Mouse (Mus musculus) erythroblast, embryonic 14.5 days (primary cell): Measurements from ENCODE around the gene Crebzf. TPM values are rescaled to one million over a fixed set of nuclear protein-coding genes. Genes with fewer than 3 reads are reported as not detected.
A peak's percentile ranks its signal among the peaks of the same experiment; 100 is the strongest.

Experiments used
- H3K27me3 ChIP-seq: 2 replicates; pipeline ENCODE4 v1.6.1; 2012; ENCODE audit warnings: inconsistent platforms; ENCODE audit not compliant: control insufficient read depth
- H3K36me3 ChIP-seq: 2 replicates; pipeline ENCODE4 v1.6.1; 2012; ENCODE audit warnings: mild to moderate bottlenecking, inconsistent platforms; ENCODE audit not compliant: control insufficient read depth
- H3K4me1 ChIP-seq: 2 replicates; pipeline ENCODE4 v1.6.1; 2012; ENCODE audit warnings: inconsistent platforms; ENCODE audit not compliant: control insufficient read depth
- H3K4me3 ChIP-seq: replicated peaks from 2 replicates; pipeline ENCODE3; 2012; ENCODE audit warnings: moderate library complexity, mild to moderate bottlenecking, inconsistent platforms
- H3K9me3 ChIP-seq: 2 replicates; pipeline ENCODE4 v1.6.1; 2012; ENCODE audit warnings: low read length, inconsistent platforms, mixed read lengths; ENCODE audit not compliant: control insufficient read depth
- GATA1 ChIP-seq: IDR thresholded peaks from 2 replicates; pipeline ENCODE4 v1.6.1; 2012; ENCODE audit warnings: low read length, inconsistent platforms, mixed read lengths
- TAL1 ChIP-seq: IDR thresholded peaks from 3 replicates; pipeline ENCODE4 v1.6.1; 2012; ENCODE audit warnings: low read length, inconsistent platforms, mixed read lengths
- polyA plus RNA-seq: library from polyadenylated mRNA; stranded (reverse); fragments of >175 nt; gene quantifications from 2 replicates; pipeline ENCODE4 v1.2.3, GENCODE M21; 2012

Crebzf gene
- polyA plus RNA-seq, 1 experiment: 3.1 TPM

DNA sequence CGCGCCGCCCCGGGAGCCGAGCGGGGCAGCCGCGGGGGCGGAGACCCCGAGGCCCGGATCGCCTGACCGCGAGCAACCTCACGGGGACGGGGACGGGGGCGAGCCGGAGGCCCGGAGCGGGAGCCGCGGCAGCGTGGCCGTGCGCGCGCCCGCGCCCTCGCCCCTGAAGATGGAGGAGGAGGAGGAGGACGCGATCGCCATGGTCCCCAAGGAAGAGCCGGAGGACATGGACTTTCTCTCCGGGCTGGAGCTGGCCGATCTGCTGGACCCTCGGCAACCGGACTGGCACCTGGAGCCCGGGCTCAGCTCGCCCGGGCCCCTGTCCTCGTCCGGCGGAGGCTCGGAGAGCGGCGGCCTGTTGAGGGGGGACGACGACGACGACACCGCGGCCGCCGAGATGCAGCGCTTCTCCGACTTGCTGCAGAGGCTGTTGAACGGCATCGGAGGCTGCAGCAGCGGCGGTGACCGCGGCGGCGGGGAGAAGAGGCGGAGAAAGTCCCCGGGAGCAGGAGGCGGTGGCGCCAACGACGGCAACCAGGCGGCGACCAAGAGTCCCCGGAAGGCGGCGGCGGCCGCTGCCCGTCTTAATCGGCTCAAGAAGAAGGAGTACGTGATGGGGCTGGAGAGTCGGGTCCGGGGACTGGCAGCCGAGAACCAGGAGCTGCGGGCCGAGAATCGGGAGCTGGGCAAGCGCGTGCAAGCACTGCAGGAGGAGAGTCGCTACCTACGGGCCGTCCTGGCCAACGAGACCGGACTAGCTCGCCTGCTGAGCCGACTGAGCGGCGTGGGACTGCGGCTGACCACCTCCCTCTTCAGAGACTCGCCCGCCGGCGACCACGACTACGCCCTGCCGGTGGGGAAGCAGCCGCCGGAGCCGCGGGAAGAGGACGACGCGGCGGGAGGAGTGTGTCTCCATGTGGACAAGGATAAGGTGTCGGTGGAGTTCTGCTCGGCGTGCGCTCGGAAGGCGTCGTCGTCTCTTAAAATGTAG lies 867 bp downstream of the Crebzf start:
- TF ChIP-seq TAL1 (no peak), GATA1 (no peak)
- Histone ChIP-seq H3K36me3 (peaks cover 33% of the 10 kb centered on the region), H3K4me1 (peaks cover 16% of the 10 kb centered on the region), H3K27me3 (no peaks in the 10 kb centered on the region), H3K4me3 (peak overlapping the region; percentile 99), H3K9me3 (no peaks in the 10 kb centered on the region)

DNA sequence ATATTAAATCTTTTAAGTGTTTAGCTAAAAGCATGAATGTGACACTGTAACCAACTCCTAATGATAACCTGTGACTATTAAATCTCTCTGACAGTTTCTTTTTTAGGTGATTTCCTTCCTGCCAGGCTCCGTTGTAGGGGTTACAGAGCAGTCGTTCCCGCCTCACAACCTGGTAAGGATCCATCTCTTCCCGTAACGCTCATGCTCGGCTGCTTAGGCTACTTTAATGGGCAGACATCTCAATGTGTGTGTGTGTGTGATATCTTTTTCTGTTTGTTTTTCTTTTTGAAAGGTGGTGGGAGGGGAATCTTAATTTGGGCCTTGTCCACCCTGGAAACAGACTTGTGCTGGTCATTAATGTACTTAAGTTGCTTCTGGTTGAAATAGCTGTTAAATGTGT lies 1.7 kb downstream of the Crebzf start:
- no peaks in the 10 kb centered on the region for H3K9me3 ChIP-seq
- peak overlapping the region; percentile 99 for H3K4me3 ChIP-seq
- no peaks in the 10 kb centered on the region for H3K27me3 ChIP-seq
- no peak for TF ChIP-seq GATA1
- no peak for TF ChIP-seq TAL1
- peaks cover 41% of the 10 kb centered on the region for H3K36me3 ChIP-seq
- H3K4me1 ChIP-seq: peaks cover 16% of the 10 kb centered on the region

DNA sequence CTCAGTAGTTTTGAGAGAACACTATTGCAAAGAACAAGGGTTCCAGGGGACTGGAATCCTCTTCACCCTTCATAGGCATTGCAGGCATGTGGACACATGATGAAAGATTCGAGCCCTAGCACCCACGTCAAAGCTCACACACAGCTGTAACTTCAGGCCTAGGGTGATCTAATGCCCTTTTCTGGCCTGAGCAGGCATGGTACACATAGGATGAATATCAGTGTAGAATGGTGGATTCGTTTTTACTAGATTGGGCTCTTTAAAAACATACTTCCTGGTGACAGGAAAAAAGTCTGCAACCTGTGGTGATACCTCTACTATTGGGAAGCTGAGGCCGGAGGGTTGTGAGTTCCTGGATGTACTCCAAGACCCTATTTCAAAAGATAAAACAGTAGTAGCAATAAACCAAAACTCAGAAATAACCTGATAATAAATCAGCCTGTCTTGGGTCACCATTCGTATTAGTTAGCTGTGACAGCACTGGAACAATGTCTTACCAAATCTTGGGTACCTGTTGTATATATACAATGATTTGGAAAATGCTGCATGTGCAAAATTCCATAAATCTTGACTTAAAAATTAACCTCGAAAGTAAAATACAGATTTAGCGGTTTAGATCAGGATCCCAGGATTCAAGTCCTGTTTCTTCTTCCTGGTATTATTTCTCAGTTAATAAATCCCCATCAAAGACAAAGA lies 13.8 kb downstream of the Crebzf start:
- TF ChIP-seq TAL1: no peak
- TF ChIP-seq GATA1: no peak
- Histone ChIP-seq H3K4me3 (peak overlapping the region; percentile 82), H3K9me3 (no peaks in the 10 kb centered on the region), H3K27me3 (peaks cover 7% of the 10 kb centered on the region; the same call in 1 of the 2 replicates), H3K4me1 (peaks cover 36% of the 10 kb centered on the region), H3K36me3 (peaks cover 39% of the 10 kb centered on the region)

GRCm38 (mm10) chr7:90456845-90457468 lies 14.4 kb downstream of the Crebzf start, which contains the start of gene Tmem126a:
Gene Tmem126a, minus strand, starts transcription at chr7:90457229.
- TF ChIP-seq TAL1 (no peak), GATA1 (no peak)
- Histone ChIP-seq H3K9me3 (no peaks in the 10 kb centered on the region), H3K27me3 (peaks cover 7% of the 10 kb centered on the region; the same call in 1 of the 2 replicates), H3K4me1 (peaks cover 38% of the 10 kb centered on the region), H3K36me3 (peaks cover 32% of the 10 kb centered on the region), H3K4me3 (peak within 1 kb of the TSS; percentile 82)

DNA sequence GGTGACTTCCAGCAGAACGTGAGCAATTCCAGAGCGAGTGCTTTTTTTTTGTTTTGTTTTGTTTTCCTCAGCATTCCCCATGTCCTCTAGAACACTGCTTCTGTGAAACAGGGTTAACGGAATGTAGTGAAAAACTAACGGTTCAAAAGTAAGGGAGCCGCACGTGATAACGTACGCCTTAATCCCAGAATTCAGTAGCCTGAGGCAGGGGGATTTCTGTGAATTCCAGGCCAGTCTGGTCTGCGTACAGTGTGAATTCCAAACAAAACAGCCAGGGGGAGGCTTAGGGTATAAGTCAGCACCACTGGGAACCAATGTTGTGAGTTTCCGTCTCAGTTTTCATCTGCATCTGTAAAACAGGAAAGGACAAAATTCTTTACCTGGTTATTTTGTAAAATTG lies 15.0 kb downstream of the Crebzf start:
- Histone ChIP-seq H3K27me3 (peaks cover 7% of the 10 kb centered on the region; the same call in 1 of the 2 replicates), H3K4me3 (peak overlapping the region; percentile 82), H3K9me3 (no peaks in the 10 kb centered on the region), H3K36me3 (peaks cover 27% of the 10 kb centered on the region), H3K4me1 (peaks cover 38% of the 10 kb centered on the region)
- TF ChIP-seq GATA1 (no peak), TAL1 (no peak)

GRCm38 (mm10) chr7:90460330-90460729 lies 17.8 kb downstream of the Crebzf start:
- TF ChIP-seq TAL1 (no peak), GATA1 (no peak)
- Histone ChIP-seq H3K4me3 (no peak overlapping the region), H3K4me1 (peaks cover 36% of the 10 kb centered on the region)

GRCm38 (mm10) chr7:90460930-90461329 lies 18.4 kb downstream of the Crebzf start:
- no peak for TF ChIP-seq TAL1
- no peak for TF ChIP-seq GATA1
- peaks cover 33% of the 10 kb centered on the region for H3K4me1 ChIP-seq
- no peaks in the 10 kb centered on the region for H3K36me3 ChIP-seq
- H3K4me3 ChIP-seq: no peak overlapping the region
- peaks cover 7% of the 10 kb centered on the region; the same call in 1 of the 2 replicates for H3K27me3 ChIP-seq
- no peaks in the 10 kb centered on the region for H3K9me3 ChIP-seq

More at GRCm38 (mm10) chr7:90460330-90460729, 17.8 kb downstream of the Crebzf start:
- H3K36me3 ChIP-seq: peaks cover 2% of the 10 kb centered on the region; the same call in 1 of the 2 replicates
- H3K27me3 ChIP-seq: peaks cover 7% of the 10 kb centered on the region; the same call in 1 of the 2 replicates
- H3K9me3 ChIP-seq: no peaks in the 10 kb centered on the region

DNA sequence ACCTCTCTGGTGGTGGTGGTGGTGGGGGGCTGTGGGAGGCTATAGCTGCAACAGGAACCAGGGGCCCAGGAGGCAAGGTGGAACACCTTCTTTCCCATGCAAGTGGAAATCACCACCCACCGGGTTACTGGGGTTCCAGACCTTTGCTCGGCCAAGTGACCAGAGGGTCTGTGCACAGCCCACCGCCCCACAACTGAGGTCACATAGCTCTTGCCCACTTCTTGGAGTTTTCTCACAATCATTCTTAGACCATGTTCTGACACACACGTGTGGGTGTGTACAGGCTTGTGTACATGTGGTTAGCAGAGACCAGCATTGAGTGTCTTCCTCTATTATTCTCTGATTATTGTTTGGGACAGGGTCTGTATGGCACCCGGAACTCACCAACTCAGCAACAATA lies 18.9 kb downstream of the Crebzf start:
- no peaks in the 10 kb centered on the region for H3K9me3 ChIP-seq
- H3K27me3 ChIP-seq: peaks cover 7% of the 10 kb centered on the region; the same call in 1 of the 2 replicates
- H3K4me3 ChIP-seq: no peak overlapping the region
- H3K36me3 ChIP-seq: no peaks in the 10 kb centered on the region
- TF ChIP-seq TAL1 (no peak), GATA1 (no peak)
- H3K4me1 ChIP-seq: peaks cover 27% of the 10 kb centered on the region
